Mouse (Mus musculus): ENCODE measurements at regions not wholly inside any gene's neighbourhood (a gene's known extent, or its start where the extent isn't known, plus 50 kb on each side); places are given as distances from the start of the nearest gene placed in this dataset.

GRCm38 (mm10) chr15:7683235-7683974, 127.2 kb upstream of the Gdnf start:
- DNase-seq (ENCODE audit: extremely low read depth, insufficient read length, low spot score): no peak

GRCm38 (mm10) chr15:7691251-7691650, 119.4 kb upstream of the Gdnf start:
- DNase-seq (ENCODE audit: extremely low read depth, insufficient read length, low spot score): no peak

GRCm38 (mm10) chr15:7692096-7692495, 118.5 kb upstream of the Gdnf start:
- no peak for DNase-seq (ENCODE audit: extremely low read depth, insufficient read length, low spot score)

GRCm38 (mm10) chr15:7694037-7694436, 116.6 kb upstream of the Gdnf start:
- peak; percentile 30 for DNase-seq (ENCODE audit: extremely low read depth, insufficient read length, low spot score)

GRCm38 (mm10) chr15:7697724-7698123, 112.9 kb upstream of the Gdnf start:
- DNase-seq (ENCODE audit: extremely low read depth, insufficient read length, low spot score): no peak

GRCm38 (mm10) chr15:7708836-7709235, 101.8 kb upstream of the Gdnf start:
- DNase-seq (ENCODE audit: extremely low read depth, insufficient read length, low spot score): no peak

GRCm38 (mm10) chr15:7714641-7715040, 96.0 kb upstream of the Gdnf start:
- no peak for DNase-seq (ENCODE audit: extremely low read depth, insufficient read length, low spot score)

- DNase-seq (ENCODE audit: extremely low read depth, insufficient read length, low spot score): peak; percentile 21
Measured at GRCm38 (mm10) chr15:7716188-7716587, 94.5 kb upstream of the Gdnf start.

GRCm38 (mm10) chr15:7723202-7723721, 87.4 kb upstream of the Gdnf start:
- no peak for DNase-seq (ENCODE audit: extremely low read depth, insufficient read length, low spot score)

- no peak for DNase-seq (ENCODE audit: extremely low read depth, insufficient read length, low spot score)
Measured at GRCm38 (mm10) chr15:7723770-7724169, 86.9 kb upstream of the Gdnf start.

- no peak for DNase-seq (ENCODE audit: extremely low read depth, insufficient read length, low spot score)
Measured at GRCm38 (mm10) chr15:7725505-7725904, 85.1 kb upstream of the Gdnf start.

GRCm38 (mm10) chr15:7747586-7747985, 63.1 kb upstream of the Gdnf start:
- DNase-seq (ENCODE audit: extremely low read depth, insufficient read length, low spot score): no peak

- peak; percentile 44 for DNase-seq (ENCODE audit: extremely low read depth, insufficient read length, low spot score)
Measured at GRCm38 (mm10) chr15:7750441-7750840, 60.2 kb upstream of the Gdnf start.

Data from 3134 (cell line).